Mouse (Mus musculus) neural tube, embryonic 15.5 days (tissue): ENCODE results near the gene Banp. TPM values are rescaled to one million over a fixed set of nuclear protein-coding genes. Genes with fewer than 3 reads are reported as not detected.

Source experiments
- ATAC-seq: fragments of 200-750 bp; cut with Nextera tagmentation; 2 replicates; pipeline ENCODE4 v1.8.0; 2017; ENCODE audit warnings: mild to moderate bottlenecking, moderate TSS enrichment, moderate library complexity; ENCODE audit not compliant: low FRiP score
- H3K27ac ChIP-seq: fragments of 300-500 bp; sonication (generic); replicated peaks from 2 replicates; pipeline ENCODE4 v1.5.1; 2015; ENCODE audit warnings: mild to moderate bottlenecking, inconsistent platforms
- H3K27me3 ChIP-seq: fragments of 300-500 bp; sonication (generic); replicated peaks from 2 replicates; pipeline ENCODE4 v1.6.1; 2015; ENCODE audit warnings: inconsistent platforms
- H3K36me3 ChIP-seq: fragments of 300-500 bp; sonication (generic); 2 replicates; pipeline ENCODE4 v1.6.1; 2015; ENCODE audit warnings: inconsistent platforms
- H3K4me1 ChIP-seq: fragments of 300-500 bp; sonication (generic); 2 replicates; pipeline ENCODE4 v1.6.1; 2015; ENCODE audit warnings: inconsistent platforms
- H3K4me2 ChIP-seq: fragments of 300-500 bp; sonication (generic); 2 replicates; pipeline ENCODE4 v1.6.1; 2015; ENCODE audit warnings: inconsistent platforms, mild to moderate bottlenecking, moderate library complexity
- H3K4me3 ChIP-seq: fragments of 300-500 bp; sonication (generic); replicated peaks from 2 replicates; pipeline ENCODE4 v1.5.1; 2015; ENCODE audit warnings: mild to moderate bottlenecking, inconsistent platforms
- H3K9ac ChIP-seq: fragments of 300-500 bp; sonication (generic); replicated peaks from 2 replicates; pipeline ENCODE4 v1.6.1; 2015; ENCODE audit warnings: mild to moderate bottlenecking, inconsistent platforms
- H3K9me3 ChIP-seq: fragments of 300-500 bp; sonication (generic); replicated peaks from 2 replicates; pipeline ENCODE4 v1.6.1; 2016; ENCODE audit warnings: inconsistent platforms
- WGBS: fragments of 180-500 bp; shearing (Covaris S2); methylation state at CpG from one replicate; pipeline ENCODE4 v1.1.7; 2015; ENCODE audit warnings: mixed read lengths; 5-methylcytosine and 5-hydroxymethylcytosine counted together
- polyA plus RNA-seq: library from polyadenylated mRNA; unstranded; fragments of >200 nt; fragmentation: Nextera tagmentation; extraction: Ambion mirVana; gene quantifications from 2 replicates; pipeline ENCODE4 v1.2.1, GENCODE M21; 2015

The Banp gene
- polyA plus RNA-seq: 51.1 and 52.8 TPM in 2 replicates

- Histone ChIP-seq H3K27ac (peak within 1 kb of the TSS; percentile 97), H3K4me3 (peak within 1 kb of the TSS; percentile 84), H3K9ac (peak within 1 kb of the TSS; percentile 97), H3K4me2 (peak within 1 kb of the TSS; percentile 82), H3K36me3 (no peaks in the 10 kb centered on the region), H3K9me3 (no peaks in the 10 kb centered on the region), H3K4me1 (peaks cover 54% of the 10 kb centered on the region), H3K27me3 (no peaks in the 10 kb centered on the region)
- 61% methylated on average over 6 of the region's 6 CpGs for WGBS
- ATAC-seq: no peak
Observed at GRCm38 (mm10) chr8:121949222-121949800, at the start of gene Banp. Gene Banp, plus strand, starts transcription at chr8:121949750.

- no peak for ATAC-seq
- H3K4me2 ChIP-seq: peak overlapping the region; percentile 25
- H3K4me1 ChIP-seq: peaks cover 62% of the 10 kb centered on the region
- no peak overlapping the region for H3K27ac ChIP-seq
- H3K36me3 ChIP-seq: no peaks in the 10 kb centered on the region
- H3K27me3 ChIP-seq: no peaks in the 10 kb centered on the region
- no peaks in the 10 kb centered on the region for H3K9me3 ChIP-seq
- 51% methylated on average over 8 of the region's 8 CpGs for WGBS
- H3K4me3 ChIP-seq: no peak overlapping the region
- H3K9ac ChIP-seq: peak overlapping the region; percentile 14; the same call in 1 of the 2 replicates
Observed at GRCm38 (mm10) chr8:121901498-121902236, 47.9 kb upstream of the Banp start.

- Histone ChIP-seq H3K27ac (no peak overlapping the region), H3K9me3 (no peaks in the 10 kb centered on the region), H3K36me3 (no peaks in the 10 kb centered on the region), H3K4me2 (0 out of 2 replicates have a peak overlapping the region, but pooled peaks have one; percentile 98), H3K4me3 (peak overlapping the region; percentile 85), H3K4me1 (peaks cover 50% of the 10 kb centered on the region), H3K27me3 (0 out of 2 replicates have a peak, but pooled peaks cover 5% of the 10 kb centered on the region), H3K9ac (no peak overlapping the region)
- no peak for ATAC-seq
- 66% methylated on average over 6 of the region's 6 CpGs for WGBS
Observed at GRCm38 (mm10) chr8:121903977-121904376, 45.6 kb upstream of the Banp start.

GRCm38 (mm10) chr8:121904999-121905398 is 44.6 kb upstream of the Banp start:
- 0 out of 2 replicates have a peak, but pooled peaks cover 5% of the 10 kb centered on the region for H3K27me3 ChIP-seq
- H3K4me2 ChIP-seq: peak overlapping the region; percentile 98
- no peak overlapping the region; the same call in 1 of the 2 replicates for H3K9ac ChIP-seq
- peaks cover 45% of the 10 kb centered on the region for H3K4me1 ChIP-seq
- no peak overlapping the region for H3K27ac ChIP-seq
- ATAC-seq: no peak
- 84% methylated on average over 9 of the region's 9 CpGs for WGBS
- H3K9me3 ChIP-seq: no peaks in the 10 kb centered on the region
- H3K36me3 ChIP-seq: no peaks in the 10 kb centered on the region
- peak overlapping the region; percentile 85 for H3K4me3 ChIP-seq

- Histone ChIP-seq H3K9ac (peak overlapping the region; percentile 70; the same call in 1 of the 2 replicates), H3K36me3 (no peaks in the 10 kb centered on the region), H3K27me3 (0 out of 2 replicates have a peak, but pooled peaks cover 5% of the 10 kb centered on the region), H3K27ac (no peak overlapping the region), H3K4me2 (peak overlapping the region; percentile 98), H3K4me1 (peaks cover 45% of the 10 kb centered on the region), H3K9me3 (no peaks in the 10 kb centered on the region), H3K4me3 (peak overlapping the region; percentile 85)
- WGBS: 58% methylated on average over 1 of the region's 1 CpGs
- no peak for ATAC-seq
Observed at GRCm38 (mm10) chr8:121905420-121905819, 44.1 kb upstream of the Banp start.

GRCm38 (mm10) chr8:121905864-121906263 is 43.7 kb upstream of the Banp start:
- no peak for ATAC-seq
- 27% methylated on average over 5 of the region's 5 CpGs for WGBS

GRCm38 (mm10) chr8:121906542-121907512 is 42.7 kb upstream of the Banp start:
- peak; percentile 64 for ATAC-seq
- Histone ChIP-seq H3K4me3 (peak overlapping the region; percentile 85), H3K4me1 (peaks cover 44% of the 10 kb centered on the region), H3K36me3 (no peaks in the 10 kb centered on the region), H3K9ac (peak overlapping the region; percentile 70), H3K27ac (peak overlapping the region; percentile 76), H3K9me3 (no peaks in the 10 kb centered on the region), H3K27me3 (peaks cover 5% of the 10 kb centered on the region; the same call in 1 of the 2 replicates), H3K4me2 (peak overlapping the region; percentile 98)
- WGBS: under 1% methylated on average over 67 of the region's 72 CpGs

More at GRCm38 (mm10) chr8:121905864-121906263, 43.7 kb upstream of the Banp start:
- peaks cover 45% of the 10 kb centered on the region for H3K4me1 ChIP-seq
- H3K9ac ChIP-seq: peak overlapping the region; percentile 70; the same call in 1 of the 2 replicates
- peak overlapping the region; percentile 98 for H3K4me2 ChIP-seq
- peaks cover 5% of the 10 kb centered on the region; the same call in 1 of the 2 replicates for H3K27me3 ChIP-seq
- H3K4me3 ChIP-seq: peak overlapping the region; percentile 85
- no peaks in the 10 kb centered on the region for H3K9me3 ChIP-seq
- H3K36me3 ChIP-seq: no peaks in the 10 kb centered on the region
- H3K27ac ChIP-seq: no peak overlapping the region

- Histone ChIP-seq H3K9ac (peak within 1 kb of the TSS; percentile 70), H3K27me3 (peaks cover 5% of the 10 kb centered on the region; the same call in 1 of the 2 replicates), H3K4me3 (peak within 1 kb of the TSS; percentile 85), H3K36me3 (no peaks in the 10 kb centered on the region), H3K9me3 (no peaks in the 10 kb centered on the region), H3K4me1 (peaks cover 38% of the 10 kb centered on the region), H3K27ac (peak within 1 kb of the TSS; percentile 76), H3K4me2 (peak within 1 kb of the TSS; percentile 98)
- peak; percentile 94 for ATAC-seq
- WGBS: under 1% methylated on average over 60 of the region's 61 CpGs
Observed at GRCm38 (mm10) chr8:121907587-121908248, 41.8 kb upstream of the Banp start, which contains the start of gene Slc7a5. Gene Slc7a5, minus strand, starts transcription at chr8:121907694.

GRCm38 (mm10) chr8:121908378-121909147 is 41.0 kb upstream of the Banp start:
- peak overlapping the region; percentile 98 for H3K4me2 ChIP-seq
- H3K4me1 ChIP-seq: peaks cover 38% of the 10 kb centered on the region
- no peak overlapping the region for H3K27ac ChIP-seq
- no peak overlapping the region for H3K9ac ChIP-seq
- H3K27me3 ChIP-seq: peaks cover 5% of the 10 kb centered on the region; the same call in 1 of the 2 replicates
- no peaks in the 10 kb centered on the region for H3K36me3 ChIP-seq
- no peak overlapping the region for H3K4me3 ChIP-seq
- no peaks in the 10 kb centered on the region for H3K9me3 ChIP-seq
- 60% methylated on average over 8 of the region's 8 CpGs for WGBS
- ATAC-seq: no peak

- 75% methylated on average over 8 of the region's 8 CpGs for WGBS
- Histone ChIP-seq H3K4me3 (no peak overlapping the region), H3K4me2 (no peak overlapping the region), H3K4me1 (peaks cover 34% of the 10 kb centered on the region), H3K9ac (no peak overlapping the region), H3K27me3 (peaks cover 5% of the 10 kb centered on the region; the same call in 1 of the 2 replicates), H3K9me3 (no peaks in the 10 kb centered on the region), H3K27ac (no peak overlapping the region), H3K36me3 (no peaks in the 10 kb centered on the region)
- ATAC-seq: no peak
Observed at GRCm38 (mm10) chr8:121909148-121909541, 40.4 kb upstream of the Banp start.
